Mouse (Mus musculus): ENCODE measurements around the gene Hoxb9.

The Hoxb9 gene

GRCm38 (mm10) chr11:96314671-96315343, 43.5 kb downstream of the Hoxb9 start:
- DNase-seq: no peak

- DNase-seq: no peak
Measured at GRCm38 (mm10) chr11:96315344-96315681, 44.1 kb downstream of the Hoxb9 start.

GRCm38 (mm10) chr11:96316696-96317607, 45.7 kb downstream of the Hoxb9 start:
- DNase-seq: no peak

- DNase-seq: no peak
Measured at GRCm38 (mm10) chr11:96317608-96318367, 46.5 kb downstream of the Hoxb9 start, which contains the start of gene Hoxb4. TSS of gene Hoxb4 (plus strand) at chr11:96318267.

- DNase-seq: no peak
Measured at GRCm38 (mm10) chr11:96318368-96319070, 47.3 kb downstream of the Hoxb9 start.

- DNase-seq: no peak
Measured at GRCm38 (mm10) chr11:96319071-96319902, 48.0 kb downstream of the Hoxb9 start.

- DNase-seq: no peak
Measured at GRCm38 (mm10) chr11:96319910-96320309, 48.7 kb downstream of the Hoxb9 start.

GRCm38 (mm10) chr11:96320688-96321087, 49.4 kb downstream of the Hoxb9 start:
- DNase-seq: no peak

- no peak for DNase-seq
Measured at GRCm38 (mm10) chr11:96321846-96322245, 50.6 kb downstream of the Hoxb9 start.

- no peak for DNase-seq
Measured at GRCm38 (mm10) chr11:96322738-96323137, 51.5 kb downstream of the Hoxb9 start.

GRCm38 (mm10) chr11:96323154-96323553, 51.9 kb downstream of the Hoxb9 start, which contains the start of gene Hoxb3:
TSS of gene Hoxb3 (plus strand) at chr11:96323326.
- no peak for DNase-seq

GRCm38 (mm10) chr11:96324125-96324524, 52.9 kb downstream of the Hoxb9 start:
- no peak for DNase-seq

- no peak for DNase-seq
Measured at GRCm38 (mm10) chr11:96324965-96325364, 53.7 kb downstream of the Hoxb9 start.

- DNase-seq: no peak
Measured at GRCm38 (mm10) chr11:96325747-96326212, 54.5 kb downstream of the Hoxb9 start.
